Mouse (Mus musculus): Measurements from ENCODE around the gene Angpt4. TPM values are rescaled to one million over a fixed set of nuclear protein-coding genes. Genes with fewer than 3 reads are reported as not detected.

Gene Angpt4
- polyA plus RNA-seq, 1 experiment from 2014 or later = 0.81 TPM

DNA sequence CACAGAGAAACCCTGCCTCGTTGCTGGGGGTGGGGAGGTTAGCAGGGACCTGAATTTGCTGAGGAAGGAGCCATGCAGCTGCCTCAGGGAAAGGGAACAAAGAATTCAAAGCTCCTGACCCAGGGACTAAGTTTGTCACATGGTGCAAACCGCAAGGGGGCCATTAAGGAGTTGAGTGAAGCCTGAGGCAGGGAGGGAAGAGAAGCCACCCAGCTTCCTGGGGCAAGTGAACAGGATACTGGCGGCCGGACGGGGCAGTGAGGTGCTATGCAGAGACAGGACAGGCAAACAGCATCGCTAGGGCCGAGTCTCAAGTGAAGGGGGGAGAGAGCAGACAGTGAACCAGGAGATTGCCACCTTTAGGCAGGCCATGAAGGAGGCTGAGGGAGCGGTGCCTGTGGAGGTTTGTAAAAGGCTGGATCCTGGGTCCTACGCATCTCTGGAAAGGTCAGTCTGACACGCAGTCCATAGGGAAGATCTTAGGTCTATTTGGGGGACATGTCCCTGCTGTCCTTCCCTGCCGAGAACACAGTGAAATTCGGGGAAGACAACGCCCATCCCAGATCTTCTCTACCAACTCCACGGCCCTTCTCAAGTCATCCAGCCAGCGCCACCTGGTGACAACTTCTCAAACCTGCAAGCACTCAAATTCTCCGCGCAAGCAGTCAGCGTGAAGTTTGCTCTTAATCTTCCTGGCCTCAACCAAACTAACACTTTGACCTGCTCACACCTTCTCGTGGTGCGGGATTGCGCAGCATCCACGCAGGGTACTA is 83.5 kb downstream of the Angpt4 start:
- H3K9ac ChIP-seq (ENCODE audit: low read length) = 0 out of 2 replicates have a peak overlapping the region, but pooled peaks have one; percentile 3
- 9% methylated on average over 22 of the region's 22 CpGs for WGBS
- peak; percentile 6; the same call in 1 of the 2 replicates for ATAC-seq (ENCODE audit: insufficient read depth, low FRiP score)
- no peaks in the 10 kb centered on the region for H3K9me3 ChIP-seq (replicated peaks; ENCODE audit: control insufficient read depth, low read length)
- H3K4me1 ChIP-seq (ENCODE audit: control insufficient read depth, insufficient read depth, low read length) = peaks cover 6% of the 10 kb centered on the region
- no peak overlapping the region for H3K27ac ChIP-seq (ENCODE audit: low read length)
- no peaks in the 10 kb centered on the region for H3K36me3 ChIP-seq (ENCODE audit: control insufficient read depth, insufficient read depth, low read length)
- H3K4me2 ChIP-seq (ENCODE audit: low read depth, low read length) = peak overlapping the region; percentile 52
- no peak overlapping the region for H3K4me3 ChIP-seq (replicated peaks; ENCODE audit: low read length)
- peaks cover 3% of the 10 kb centered on the region; the same call in 1 of the 2 replicates for H3K27me3 ChIP-seq (ENCODE audit: control insufficient read depth, insufficient read depth, low read length)

MicroRNAs encoded within 50 kb of the gene (microRNA counts, 519-probe panel; counts per million panel counts)
- 500 counts per million, percentile 2 among the panel's probes with 10 or more counts for microRNA mmu-miR-1953

Small RNA genes within 50 kb of the gene (microRNA-seq; reads per million reads assigned to microRNA genes)
- gene Mir1953 = 1.8 reads per million, percentile 5 among the genes with 10 or more reads in this experiment

Other genes with a start within 250 kb of the Angpt4 start
- gene Rad21l, start 242.7 kb upstream of the Angpt4 start, polyA plus RNA-seq (2015; fragmentation: Nextera tagmentation; extraction: Ambion mirVana) = not detected in 2 replicates
- 0.85 and 1.3 TPM in 2 replicates for gene Tmem74b, start 209.2 kb upstream of the Angpt4 start, polyA plus RNA-seq (2015; fragmentation: Nextera tagmentation; extraction: Ambion mirVana)
- 41.4 and 42.0 TPM in 2 replicates for gene Psmf1, start 167.0 kb upstream of the Angpt4 start, polyA plus RNA-seq (2015; fragmentation: Nextera tagmentation; extraction: Ambion mirVana)
- 0.09 TPM in 1 of 2 replicates, not detected in the other for gene Rspo4, start 68.3 kb upstream of the Angpt4 start, polyA plus RNA-seq (2015; fragmentation: Nextera tagmentation; extraction: Ambion mirVana)
- 31.2 and 32.7 TPM in 2 replicates for gene Fam110a, start 69.0 kb downstream of the Angpt4 start, polyA plus RNA-seq (2015; fragmentation: Nextera tagmentation; extraction: Ambion mirVana)
- 13.9 and 21.8 TPM in 2 replicates for gene Slc52a3, start 85.3 kb downstream of the Angpt4 start, polyA plus RNA-seq (2015; fragmentation: Nextera tagmentation; extraction: Ambion mirVana)
- 0.06 TPM in 1 of 2 replicates, not detected in the other for gene Scrt2, start 170.3 kb downstream of the Angpt4 start, polyA plus RNA-seq (2015; fragmentation: Nextera tagmentation; extraction: Ambion mirVana)
- 13.8 and 14.4 TPM in 2 replicates for gene Srxn1, start 194.3 kb downstream of the Angpt4 start, polyA plus RNA-seq (2015; fragmentation: Nextera tagmentation; extraction: Ambion mirVana)
- gene Tcf15, start 232.4 kb downstream of the Angpt4 start, polyA plus RNA-seq (2015; fragmentation: Nextera tagmentation; extraction: Ambion mirVana) = 3.0 and 5.7 TPM in 2 replicates